Mouse (Mus musculus) spleen, postnatal 4 days (tissue): ENCODE data around the gene Tmem233.

Experiments
- DNase-seq, 2 experiments: peaks; one replicate each; pipeline ENCODE4 v3.0.0; 2022; ENCODE audit warnings: low spot score in 2 of 2

Tmem233 gene

DNA sequence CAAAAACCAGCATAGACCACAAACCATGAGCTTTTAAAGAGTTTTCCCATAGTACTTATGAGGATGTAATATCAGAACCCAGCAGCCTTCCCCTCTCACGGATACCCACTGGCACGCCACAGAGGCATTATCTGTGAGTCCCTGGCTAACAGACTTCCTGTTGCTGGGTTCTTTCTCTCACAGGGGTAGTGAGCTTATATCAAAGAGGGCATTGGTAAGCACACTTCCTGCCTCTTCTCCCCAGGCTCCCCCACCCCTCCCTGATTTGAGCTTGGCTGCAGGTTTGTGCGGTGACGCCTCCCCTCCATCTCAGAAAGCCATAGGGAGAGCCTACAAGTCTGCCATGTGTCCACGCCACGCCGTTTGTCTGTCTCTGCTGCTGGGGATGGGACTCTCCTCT is 54.0 kb downstream of the Tmem233 start:
- peak; percentile 33 to 63 for DNase-seq

DNA sequence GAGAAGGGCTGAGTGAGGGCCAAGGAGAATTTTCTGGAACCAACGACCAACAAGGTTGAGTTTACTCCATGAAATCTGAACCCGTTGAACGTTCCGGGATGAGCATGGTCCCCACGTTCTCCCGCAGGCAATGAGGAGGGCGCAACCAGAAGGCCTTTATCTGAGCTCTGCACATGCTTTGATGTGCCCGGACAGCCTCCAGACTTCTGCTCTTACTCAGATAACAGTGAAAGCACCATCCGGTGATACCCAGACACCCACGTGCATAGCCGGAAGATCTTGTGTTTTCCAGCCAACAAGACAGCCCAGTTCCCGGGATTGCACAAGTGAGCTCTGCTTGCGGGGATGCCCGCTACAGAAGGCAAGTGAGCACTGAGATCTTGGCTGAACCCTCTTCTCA is 56.5 kb downstream of the Tmem233 start:
- DNase-seq, result peak; percentile 72 to 77

DNA sequence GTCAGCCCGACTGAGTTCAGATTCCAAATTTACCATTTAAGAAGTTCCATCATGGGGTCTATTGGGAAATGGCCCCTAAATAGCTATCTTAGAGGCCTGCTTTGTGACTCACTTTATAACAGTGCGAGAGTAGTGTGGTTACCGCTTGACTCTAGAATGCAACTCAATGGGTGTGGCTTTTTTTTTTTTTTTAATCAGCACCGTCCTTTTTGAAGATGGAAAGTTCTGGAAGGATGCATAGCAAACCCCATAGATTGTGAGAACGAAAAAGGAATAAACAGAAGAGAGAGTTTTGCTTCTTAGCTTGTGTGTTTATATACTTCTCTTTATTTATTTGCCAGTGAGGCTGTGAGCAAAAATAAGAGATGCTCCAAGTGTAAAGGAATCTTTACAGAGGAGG is 56.9 kb downstream of the Tmem233 start:
- no peak for DNase-seq

DNA sequence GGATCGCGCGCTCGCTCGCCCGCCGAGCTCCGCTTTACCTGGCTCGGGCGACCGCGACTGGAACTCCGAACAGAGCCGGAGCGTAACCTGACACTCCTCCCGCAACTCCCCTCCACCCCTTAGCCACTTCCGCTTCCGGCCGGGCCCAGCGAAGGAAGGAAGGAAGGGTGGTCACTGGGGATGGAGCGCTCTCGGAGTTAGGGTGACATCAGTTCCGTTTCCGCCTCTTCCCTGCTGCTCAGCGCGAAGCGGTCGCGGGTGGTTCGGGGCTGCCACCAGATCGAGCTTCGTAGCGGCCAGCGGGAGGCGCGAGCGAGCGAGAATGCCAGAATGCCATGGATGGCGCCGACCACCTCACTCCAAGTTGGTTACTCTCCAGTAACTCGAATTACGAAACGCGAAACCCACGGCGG is 58.7 kb downstream of the Tmem233 start, which contains the start of gene Prkab1:
Gene Prkab1 (minus strand): TSS at position 182 of the 413 bp plus-strand sequence.
- DNase-seq, result peak; percentile 91 to 95

DNA sequence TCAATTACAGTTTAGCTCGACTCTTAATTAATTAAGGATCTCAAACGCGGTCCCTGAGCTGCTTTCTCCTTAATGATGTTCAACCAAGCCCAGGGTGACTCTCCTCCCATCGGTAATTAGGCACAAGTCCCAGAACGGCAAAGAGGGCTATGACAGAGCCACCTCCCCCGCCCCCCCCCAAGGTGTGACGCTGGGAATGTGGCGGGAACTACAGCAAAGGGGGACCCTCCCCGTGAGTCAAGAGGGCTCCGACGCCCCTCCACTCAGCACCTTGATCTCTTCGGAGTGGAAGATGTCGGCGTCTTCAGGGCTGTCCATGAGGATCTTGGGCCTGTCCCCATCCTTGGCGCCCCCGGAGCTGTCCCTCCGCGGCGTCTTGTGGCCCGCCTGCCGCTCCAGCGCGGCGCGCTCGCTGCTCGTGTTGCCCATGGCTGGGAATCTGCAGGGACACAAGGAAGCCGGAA is 59.2 kb downstream of the Tmem233 start:
- no peak for DNase-seq

DNA sequence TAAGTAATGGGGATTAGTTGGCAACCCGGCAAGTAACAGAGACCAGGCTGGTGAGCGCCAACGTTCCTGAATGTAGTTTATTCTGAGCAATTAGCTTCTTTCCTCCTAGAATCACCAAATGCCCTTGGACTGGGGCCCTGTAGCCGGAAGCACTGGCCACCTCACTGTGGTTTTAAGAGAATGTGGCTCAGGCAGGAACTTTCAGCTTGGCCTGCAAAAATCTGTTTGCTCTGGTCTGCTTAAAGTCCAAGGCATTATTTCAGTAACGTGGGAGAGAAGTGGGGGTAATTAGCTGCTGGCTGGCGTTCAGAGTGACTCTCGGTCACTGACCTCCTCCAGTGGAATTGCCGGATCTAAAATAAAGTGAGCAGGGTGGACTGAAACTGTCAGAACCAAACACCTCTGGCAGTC is 59.8 kb downstream of the Tmem233 start:
- peak; percentile 34 to 74 for DNase-seq

DNA sequence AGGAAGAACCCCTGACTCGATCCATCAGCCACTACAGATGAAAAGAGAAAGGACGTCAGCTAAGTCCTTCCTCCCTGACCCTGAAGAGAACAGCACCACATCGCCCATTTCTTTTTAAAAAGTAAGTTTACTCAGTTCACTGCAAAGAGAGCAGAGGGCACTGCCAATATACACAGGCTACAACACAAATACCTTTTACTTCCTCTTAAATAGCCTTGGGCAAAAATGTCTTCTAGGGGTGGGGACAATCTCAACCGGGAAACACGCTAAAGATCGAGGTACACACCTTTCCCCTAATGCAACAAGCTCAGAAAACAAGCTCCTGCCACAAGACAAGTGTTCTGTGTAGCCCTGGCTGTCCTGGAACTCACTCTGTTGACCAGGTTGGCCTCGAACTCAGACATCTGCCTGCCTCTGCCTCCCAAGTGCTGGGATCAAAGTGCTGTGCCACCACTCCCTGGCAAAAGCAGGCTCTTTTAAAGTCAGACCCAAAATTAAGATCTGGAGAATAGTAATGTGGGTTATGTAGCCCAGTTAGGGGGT is 60.3 kb downstream of the Tmem233 start:
- DNase-seq, result peak; percentile 22 to 70

DNA sequence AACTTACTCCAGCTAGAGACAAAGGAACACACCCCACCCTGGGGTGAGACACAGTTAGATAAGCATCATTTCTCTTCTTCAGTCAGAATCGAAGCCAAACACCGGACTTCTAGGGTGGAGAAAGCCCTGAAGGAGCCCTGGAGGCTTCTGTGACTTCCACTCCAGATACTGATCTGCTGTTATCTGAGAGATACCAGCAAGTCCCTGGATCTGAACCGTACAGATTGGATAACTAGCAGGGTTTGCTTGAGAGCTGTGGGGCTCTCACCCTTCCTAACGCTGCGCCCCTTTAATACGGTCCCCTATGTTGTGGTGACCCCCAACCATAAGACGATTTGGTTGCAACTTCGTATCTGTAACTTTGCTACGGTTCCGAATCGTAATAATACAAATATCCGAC is 60.9 kb downstream of the Tmem233 start:
- DNase-seq, result peak in 1 of 2 experiments; percentile 59

DNA sequence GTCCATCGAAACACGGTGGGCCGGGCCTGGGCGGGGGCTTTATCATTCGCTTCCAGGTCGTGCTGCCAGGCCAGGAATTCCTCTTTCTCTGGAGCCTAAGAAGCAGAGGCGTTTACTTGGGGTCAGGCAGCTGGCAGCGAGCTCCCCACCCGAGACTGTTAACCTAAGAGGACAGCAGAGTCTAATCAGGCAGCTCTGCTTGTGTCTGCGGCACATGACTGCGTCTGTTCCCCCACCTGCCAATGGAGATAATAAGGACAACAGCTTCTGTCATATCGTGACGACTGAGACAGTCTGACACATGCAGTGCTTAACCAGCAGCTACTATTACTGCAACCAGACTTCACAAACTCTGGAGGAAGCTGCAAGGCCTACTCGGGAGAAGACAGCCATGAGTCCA is 61.5 kb downstream of the Tmem233 start:
- DNase-seq, result peak; percentile 68 to 76

DNA sequence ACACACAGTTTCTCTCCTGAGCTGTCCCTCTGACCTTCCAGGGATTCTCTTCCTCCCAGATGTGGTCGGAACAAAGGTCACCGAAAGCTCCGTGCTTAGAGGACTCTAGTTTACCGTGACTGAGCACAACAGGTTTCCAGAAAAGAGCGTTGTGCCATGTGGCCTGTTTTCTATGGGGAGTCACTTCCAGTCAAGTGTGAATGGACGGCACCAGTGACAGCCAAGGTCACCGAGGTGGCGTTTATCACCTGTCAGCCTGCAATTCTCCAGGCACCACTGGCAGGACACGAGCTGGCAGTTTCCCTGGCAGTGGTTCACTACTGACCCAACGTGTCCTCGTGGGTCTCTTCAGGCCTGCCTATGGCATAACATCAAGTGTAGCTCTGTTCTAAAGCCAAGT is 63.7 kb downstream of the Tmem233 start:
- DNase-seq, result no peak

DNA sequence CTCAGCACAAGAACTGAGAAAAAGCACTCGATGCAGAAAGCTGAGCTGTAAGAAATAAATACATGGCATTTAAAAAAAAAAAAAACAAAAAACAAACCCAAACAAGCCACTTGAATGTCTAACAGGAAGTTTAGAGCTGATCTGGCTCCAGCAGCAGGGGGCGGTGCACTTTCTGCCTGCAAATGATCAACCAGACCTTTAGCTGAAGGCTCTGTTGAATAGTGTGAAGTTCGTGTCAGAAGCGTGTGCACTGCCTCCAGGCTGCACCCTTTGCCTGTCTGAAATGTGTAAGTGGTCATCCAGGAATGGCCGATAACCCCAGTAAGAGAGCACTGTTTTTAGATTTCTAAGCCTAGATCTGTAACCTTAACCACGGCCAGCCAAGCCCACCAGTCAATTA is 64.3 kb downstream of the Tmem233 start:
- no peak for DNase-seq

DNA sequence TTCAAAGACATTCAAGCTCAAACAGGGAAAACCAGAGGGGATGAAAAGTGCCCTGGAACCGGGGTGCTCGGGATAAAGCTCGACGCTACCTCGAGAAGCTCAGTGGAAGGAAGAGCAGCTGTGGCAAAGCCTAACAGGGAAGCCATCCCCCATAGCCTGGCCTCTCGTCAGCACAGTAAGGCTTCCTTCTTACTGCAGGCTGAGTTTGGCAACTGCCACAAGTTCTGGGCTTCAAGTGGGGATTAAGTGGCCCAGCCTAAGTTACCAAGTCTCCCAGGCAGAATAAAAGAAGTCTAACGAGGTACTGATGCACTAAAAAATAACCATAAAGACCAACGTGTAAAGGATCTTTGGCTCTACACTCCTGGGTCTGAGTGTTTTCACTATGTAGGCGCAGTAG is 64.8 kb downstream of the Tmem233 start:
- no peak for DNase-seq

DNA sequence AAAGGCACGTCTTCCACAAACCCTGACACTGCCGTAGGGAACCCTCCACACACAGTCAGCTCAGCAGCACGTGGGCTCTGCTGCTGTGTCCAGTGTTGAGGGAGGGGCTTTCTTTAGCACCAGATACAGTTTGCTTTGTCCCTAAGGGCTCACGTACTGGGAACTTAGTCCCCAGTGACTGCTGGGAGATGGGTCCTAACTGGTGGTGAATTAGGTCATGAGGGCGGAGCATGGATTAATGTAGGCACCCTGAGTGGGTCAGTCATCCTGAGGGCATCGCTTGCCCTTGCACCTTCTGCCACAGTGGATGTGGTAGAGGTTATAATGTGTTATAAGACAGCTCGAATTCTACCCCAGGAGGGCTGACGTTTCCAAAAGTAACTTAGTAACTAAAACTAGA is 65.7 kb downstream of the Tmem233 start:
- DNase-seq, result no peak

DNA sequence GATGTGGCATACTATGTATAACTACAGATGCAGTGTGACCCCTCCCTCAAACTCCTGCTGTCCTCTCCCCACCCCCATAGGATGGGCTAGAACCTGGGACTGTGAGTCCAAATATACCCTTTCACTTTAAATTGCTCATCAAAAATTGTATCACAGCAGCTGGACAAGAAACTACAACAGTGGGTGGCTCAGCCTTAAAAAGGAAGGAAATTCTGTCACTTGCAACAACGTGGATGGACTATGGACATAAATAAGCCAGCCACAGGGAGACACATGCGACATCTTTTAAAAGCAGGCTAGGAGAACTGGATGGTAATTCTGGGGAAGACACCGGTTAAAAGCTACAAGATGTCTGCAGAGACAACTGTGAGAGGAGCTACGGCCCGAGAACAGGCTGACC is 66.5 kb downstream of the Tmem233 start:
- DNase-seq, result no peak

DNA sequence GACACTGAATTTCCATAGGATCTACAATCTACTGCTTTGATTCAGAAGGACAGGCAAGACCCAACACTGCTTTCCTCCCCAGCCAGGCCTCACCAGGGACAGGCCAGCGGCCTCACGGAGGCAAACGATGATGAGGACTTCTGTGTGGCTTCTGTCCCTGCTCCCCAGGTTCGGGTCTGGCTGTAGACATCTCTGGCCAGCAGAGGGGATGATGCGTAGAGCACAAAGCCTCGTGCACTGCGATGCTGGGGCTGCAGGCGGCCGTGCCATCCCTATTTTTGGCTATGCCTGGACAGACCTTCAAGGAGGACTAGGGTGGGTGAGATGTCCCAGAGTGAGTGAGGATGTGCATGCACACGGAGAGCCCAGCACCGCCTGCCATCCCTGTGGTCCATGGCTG is 68.8 kb downstream of the Tmem233 start:
- DNase-seq, result peak in 1 of 2 experiments; percentile 59

DNA sequence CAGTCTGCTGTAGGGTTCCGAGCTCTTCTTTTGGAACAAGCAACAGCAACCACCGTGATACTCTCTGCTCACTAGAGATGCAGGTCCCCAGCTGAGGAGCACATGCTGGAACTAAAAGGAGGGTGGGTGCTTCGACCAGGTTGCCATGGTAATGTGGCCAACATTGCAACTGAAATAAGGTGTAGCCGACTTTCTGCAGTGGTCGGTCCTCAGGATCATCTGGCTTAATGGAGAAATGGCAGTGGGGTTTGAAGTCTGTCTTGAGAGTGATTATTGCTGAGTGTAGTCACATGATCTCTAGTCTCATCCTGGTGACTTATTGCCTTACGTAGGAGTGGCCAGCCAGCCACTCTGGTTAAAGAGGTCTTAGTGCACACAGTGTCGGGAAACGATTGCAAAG is 69.2 kb downstream of the Tmem233 start:
- no peak for DNase-seq

DNA sequence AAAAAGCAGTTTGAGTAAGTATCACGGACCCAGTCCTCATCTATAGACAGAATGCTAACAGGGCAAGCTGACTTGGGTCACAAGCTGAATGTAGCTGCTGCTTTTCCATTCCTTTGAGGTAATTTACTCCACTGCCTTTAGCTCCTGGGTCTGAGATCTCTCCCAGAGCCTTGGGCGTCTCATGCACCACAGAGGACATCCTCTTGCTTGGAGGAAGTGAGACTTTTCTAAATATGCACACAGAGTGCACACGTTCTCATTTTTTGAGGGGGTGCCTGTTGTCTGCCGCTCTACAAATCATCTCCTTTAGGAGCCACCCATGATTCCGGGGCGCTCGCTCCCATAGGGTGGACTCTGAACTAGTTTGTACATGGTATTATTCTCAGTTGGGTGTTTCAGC is 70.5 kb downstream of the Tmem233 start:
- DNase-seq, result no peak

DNA sequence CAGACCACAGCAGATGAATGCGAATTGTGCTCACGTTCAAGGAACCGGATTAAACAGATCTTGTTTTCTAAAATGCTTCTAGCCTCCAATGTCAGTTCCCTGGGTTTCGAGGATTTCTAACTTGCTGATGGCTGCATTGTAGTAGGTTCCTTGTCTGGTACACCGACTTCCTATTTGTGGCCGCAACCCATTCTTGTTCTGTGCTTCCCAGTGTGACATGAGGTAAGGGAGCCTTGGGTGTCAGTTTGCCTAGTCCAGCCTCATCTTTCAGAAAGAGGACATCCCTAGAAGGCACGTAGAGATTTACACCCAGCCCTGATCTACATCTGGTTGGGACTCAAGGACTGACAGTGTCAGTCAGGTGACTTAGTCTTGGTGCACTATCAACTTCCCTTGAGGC is 71.3 kb downstream of the Tmem233 start:
- no peak for DNase-seq

DNA sequence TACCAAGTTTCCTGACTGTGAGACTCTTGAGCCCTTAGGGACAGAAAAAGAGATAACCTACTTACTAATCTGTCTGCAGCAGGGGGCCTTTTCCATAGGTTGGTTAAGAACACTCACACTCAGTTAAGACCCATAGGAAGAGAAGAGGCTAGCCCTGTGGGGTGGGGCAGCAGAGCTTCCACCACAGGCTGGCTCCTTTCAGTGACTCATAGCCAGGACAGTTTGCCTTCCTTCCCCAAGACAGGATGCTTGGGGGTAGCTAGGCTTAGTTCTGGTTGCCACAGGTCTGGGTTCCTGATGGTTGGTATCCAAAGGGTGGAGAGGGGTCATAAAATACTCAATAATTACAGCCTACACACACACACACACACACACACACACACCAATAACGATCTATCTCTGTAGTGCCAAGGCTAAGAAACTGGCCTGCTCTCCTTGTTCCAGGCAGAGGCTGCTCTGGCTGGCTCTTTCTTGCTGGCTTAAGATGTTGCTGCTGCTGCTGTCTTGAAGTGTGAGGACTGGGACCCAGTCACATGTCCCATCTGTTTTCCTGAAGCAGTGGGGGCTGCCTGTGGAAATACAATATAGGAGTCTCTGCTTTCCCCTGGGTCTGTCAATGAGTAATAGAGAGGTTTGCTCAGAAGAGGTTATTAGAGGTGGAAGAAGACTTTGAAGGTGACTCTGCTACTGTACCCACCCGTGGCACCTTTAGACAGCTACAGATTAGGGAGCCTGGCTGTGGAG is 73.0 kb downstream of the Tmem233 start:
- DNase-seq, result no peak

DNA sequence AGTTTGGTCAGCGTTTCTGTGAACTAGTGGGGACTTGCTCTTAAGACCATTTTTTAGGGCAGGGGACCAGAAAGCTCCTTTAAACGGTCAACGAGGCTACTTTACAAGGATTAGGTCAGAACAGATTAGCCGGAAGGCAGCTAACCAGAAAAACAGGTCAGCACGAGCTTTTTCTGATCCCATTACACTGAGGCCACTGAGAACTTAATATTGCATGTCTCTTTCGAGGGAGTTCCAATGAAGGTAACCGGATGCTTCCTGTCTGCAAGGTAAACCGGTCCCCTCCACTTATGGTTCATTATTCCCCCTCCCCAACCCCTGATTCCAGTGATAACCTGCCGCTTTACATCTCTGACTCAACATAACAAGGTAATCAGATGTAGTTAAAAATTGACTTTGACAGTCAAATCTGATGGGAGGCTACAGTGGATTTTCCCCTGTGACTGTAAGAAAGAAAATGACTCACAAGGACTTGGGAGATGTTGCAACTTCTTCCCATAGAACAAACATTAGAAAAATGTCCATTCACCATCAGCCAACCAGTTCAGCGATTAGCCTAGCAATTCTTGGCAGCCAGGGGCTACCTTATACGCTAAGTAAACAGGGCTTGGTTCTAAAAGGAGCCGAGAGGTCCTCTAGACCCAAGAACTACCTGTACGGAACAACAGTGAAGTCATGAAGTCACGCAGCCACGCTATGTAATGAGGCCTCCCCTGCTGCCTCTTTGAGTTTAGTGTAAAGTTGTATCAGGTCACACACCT is 73.8 kb downstream of the Tmem233 start:
- no peak for DNase-seq

DNA sequence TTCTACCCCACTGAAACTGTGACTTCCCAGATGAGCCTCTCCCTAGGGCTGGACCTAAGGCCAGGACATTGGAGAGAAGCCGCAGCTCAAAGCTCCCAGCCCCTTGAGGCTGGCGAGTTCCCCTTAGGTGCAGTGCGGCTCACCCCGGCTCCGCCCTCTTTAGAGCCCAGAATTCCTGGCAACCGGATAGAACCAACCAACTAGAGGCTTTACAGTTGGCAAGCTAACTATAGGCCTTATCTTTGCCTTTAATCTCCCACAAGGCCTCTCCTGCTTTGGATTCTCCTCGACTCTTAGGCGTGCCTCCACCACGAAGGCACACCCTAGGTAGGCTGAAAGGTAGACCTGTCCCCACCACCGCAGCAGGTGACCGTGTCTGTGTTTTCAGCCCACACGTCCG is 75.3 kb downstream of the Tmem233 start:
- no peak for DNase-seq

DNA sequence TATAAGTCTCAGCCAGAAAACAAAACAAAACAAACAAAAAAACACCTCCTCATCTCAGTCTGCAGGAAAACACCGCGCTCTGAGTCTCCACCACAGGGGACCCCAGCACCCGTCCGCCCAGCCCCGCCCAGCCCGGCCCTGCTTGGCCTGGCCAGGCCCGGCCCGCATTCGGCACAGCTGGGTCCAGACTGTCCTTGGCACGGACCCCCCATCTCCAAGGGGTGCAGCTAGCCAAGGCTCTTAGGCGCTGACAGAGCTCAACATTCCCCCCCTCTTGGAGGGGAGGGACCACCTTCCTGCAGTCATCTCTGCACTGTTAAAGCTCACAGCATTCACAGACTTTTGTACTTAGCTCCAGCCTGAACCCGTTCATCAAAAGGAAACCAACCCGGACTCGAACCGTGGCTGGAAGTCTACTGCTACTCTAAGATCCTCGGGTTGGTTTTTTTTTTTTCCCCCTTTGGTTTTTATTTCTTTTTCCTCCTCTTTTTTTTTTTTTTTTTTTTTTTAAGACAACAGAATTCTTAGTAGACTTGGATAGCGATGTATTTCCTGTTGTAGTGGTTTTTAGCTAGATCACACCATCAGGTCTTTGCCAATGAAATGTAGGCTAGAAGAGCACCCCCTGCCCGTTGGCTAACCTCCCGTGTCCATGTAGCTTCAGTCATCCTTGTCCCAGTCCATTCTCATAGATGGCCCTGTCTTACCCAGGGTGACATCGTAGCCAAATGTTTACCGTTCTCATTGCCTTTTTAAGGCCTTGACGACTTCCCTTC is 76.5 kb downstream of the Tmem233 start:
- no peak for DNase-seq
